In the genomic region with DNA sequence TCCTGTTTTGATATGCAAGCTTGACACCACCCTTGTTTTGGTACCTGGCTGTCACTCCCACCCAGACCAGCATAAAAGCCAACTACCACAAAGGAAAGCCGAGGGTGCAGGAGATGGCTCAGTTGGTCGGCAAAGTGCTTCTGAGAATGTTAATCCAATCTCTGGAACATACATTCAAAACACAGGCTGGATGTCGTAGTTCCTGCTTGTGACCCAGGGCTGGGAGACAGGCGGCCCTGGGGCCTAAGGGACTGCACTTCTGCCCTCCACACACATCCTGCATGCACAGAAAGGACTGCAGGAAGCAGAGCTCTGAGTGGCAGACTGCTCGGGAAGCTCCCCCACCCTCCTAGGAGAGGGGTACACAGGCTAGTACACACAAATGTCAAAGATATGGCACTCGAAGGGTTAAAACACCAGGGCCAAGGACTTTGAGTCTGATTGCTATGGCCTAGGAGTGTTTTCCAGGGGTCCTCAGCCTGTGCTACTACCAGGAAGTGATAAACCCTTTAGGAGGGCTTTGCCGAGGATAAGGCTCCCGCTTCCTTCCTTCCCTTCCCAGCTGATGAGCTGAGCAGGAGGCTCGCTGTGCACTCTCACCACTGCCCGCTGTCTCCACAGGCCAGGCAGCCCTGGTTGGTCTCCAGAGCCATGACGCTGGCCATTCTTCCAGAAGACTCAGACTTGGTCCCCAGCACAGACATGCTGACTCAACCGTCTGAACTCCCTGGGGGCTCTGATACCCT, we compare ENCODE assay signal across 11 mouse cellular contexts. TPM values are rescaled to one million over a fixed set of nuclear protein-coding genes. Genes with fewer than 3 reads are reported as not detected.
DNase-seq lines count a peak whose midpoint lies in the region; ATAC-seq and TF ChIP-seq lines count a peak whose summit lies in the region.
"Had no signal": no experiment of that assay in that cellular context is flagged by ENCODE, and none has a peak within 500 bp of the region (broad histone marks: within the 10 kb centered on the region; RNA-seq: fewer than 3 reads in every experiment).

No protein-coding gene starts in this region.

- DNase-seq in heart, embryonic 10.5 days (ENCODE audit: low spot score) = no peak
- no peak for DNase-seq in heart, adult 9 months (ENCODE audit: low spot score in 2 of 2)
- no peak for DNase-seq in liver, embryonic 14.5 days (ENCODE audit: low read depth in 3 of 3, low spot score in 3 of 3)
- no peak for DNase-seq in cerebellum, adult 18-20 months
- DNase-seq in c-Kit-positive CD71-positive TER-119-positive erythroid progenitor cells, embryonic 14.5 days (ENCODE audit: low spot score) = no peak
- DNase-seq: cerebellum, adult 2 months had no signal

- no peaks in the 10 kb centered on the region; the same call in 1 of the 2 replicates for H3K36me3 ChIP-seq in heart, embryonic 10.5 days
- H3K36me3 ChIP-seq in megakaryocyte, embryonic 14.5 days (replicated peaks; ENCODE audit: low read length) = peaks cover 95% of the 10 kb centered on the region
- H3K36me3 ChIP-seq in heart, embryonic 14.5 days (ENCODE audit: control insufficient read depth, insufficient read depth, low read length) = no peaks in the 10 kb centered on the region
- no peaks in the 10 kb centered on the region for H3K36me3 ChIP-seq in liver, embryonic 14.5 days (replicated peaks; ENCODE audit: control insufficient read depth, insufficient read depth, low read depth)
- H3K36me3 ChIP-seq: neural tube, embryonic 12.5 days had no signal

- peak overlapping the region; percentile 37; the same call in 1 of the 2 replicates for H3K27ac ChIP-seq in heart, embryonic 10.5 days
- H3K27ac ChIP-seq in heart, embryonic 14.5 days (replicated peaks in 1 of 2; ENCODE audit: control insufficient read depth in 1 of 2, insufficient read depth in 1 of 2, low read depth in 2 of 2, low read length in 2 of 2) = peak overlapping the region; percentile 20 to 60; a peak in 3 of 4 replicates
- H3K27ac ChIP-seq in liver, embryonic 14.5 days = no peak overlapping the region
- H3K27ac ChIP-seq: macrophage; neural tube, embryonic 12.5 days had no signal

- no peak overlapping the region for H3K4me3 ChIP-seq in heart, embryonic 10.5 days
- peak overlapping the region; percentile 76 for H3K4me3 ChIP-seq in megakaryocyte, embryonic 14.5 days (replicated peaks)
- no peak overlapping the region for H3K4me3 ChIP-seq in heart, embryonic 14.5 days (ENCODE audit: control insufficient read depth in 1 of 2, insufficient read depth in 1 of 2, low read depth in 1 of 2, low read length in 2 of 2)
- no peak overlapping the region for H3K4me3 ChIP-seq in liver, embryonic 14.5 days (ENCODE audit: insufficient read depth in 1 of 2, low read depth in 2 of 2, low read length in 2 of 2)
- H3K4me3 ChIP-seq: neural tube, embryonic 12.5 days had no signal

- no peak for ATAC-seq in megakaryocyte, adult 5-6 weeks (ENCODE audit: poor library complexity, severe bottlenecking)
- peak; percentile 42 for ATAC-seq in heart, embryonic 14.5 days (ENCODE audit: insufficient number of reproducible peaks, insufficient read depth, low FRiP score, low read depth)
- peak; percentile 41 for ATAC-seq in liver, embryonic 14.5 days (ENCODE audit: insufficient read depth)

- H3K4me2 ChIP-seq in heart, embryonic 14.5 days (ENCODE audit: low read length) = no peak overlapping the region
- H3K4me2 ChIP-seq in liver, embryonic 14.5 days (ENCODE audit: low read depth) = no peak overlapping the region
- H3K4me2 ChIP-seq: neural tube, embryonic 12.5 days had no signal

- TF ChIP-seq CTCF in liver, embryonic 14.5 days (IDR thresholded peaks at IDR 0.05; ENCODE audit: low read depth) = no peak

- H3K9ac ChIP-seq in heart, embryonic 14.5 days (ENCODE audit: low read length) = no peak overlapping the region
- no peak overlapping the region for H3K9ac ChIP-seq in liver, embryonic 14.5 days (replicated peaks)
- H3K9ac ChIP-seq: neural tube, embryonic 12.5 days had no signal

- peaks cover 43% of the 10 kb centered on the region for H3K4me1 ChIP-seq in heart, embryonic 10.5 days
- H3K4me1 ChIP-seq in megakaryocyte, embryonic 14.5 days = peaks cover 100% of the 10 kb centered on the region
- peaks cover 24 to 28% of the 10 kb centered on the region in 2 experiments for H3K4me1 ChIP-seq in heart, embryonic 14.5 days (ENCODE audit: control insufficient read depth in 2 of 2, insufficient read depth in 2 of 2, low read length in 2 of 2)
- H3K4me1 ChIP-seq in liver, embryonic 14.5 days (replicated peaks; ENCODE audit: control insufficient read depth in 2 of 2, insufficient read depth in 2 of 2, low read length in 1 of 2) = peaks cover 0 to 2% of the 10 kb centered on the region in 2 experiments; a peak in 1 of 4 replicates

- no peak for TF ChIP-seq EP300 in liver, embryonic 14.5 days (IDR thresholded peaks at IDR 0.05; ENCODE audit: low read depth)

- H3K9me3 ChIP-seq in heart, embryonic 10.5 days = no peaks in the 10 kb centered on the region
- H3K9me3 ChIP-seq in megakaryocyte, embryonic 14.5 days = no peaks in the 10 kb centered on the region
- H3K9me3 ChIP-seq in heart, embryonic 14.5 days (ENCODE audit: control insufficient read depth, low read length) = no peaks in the 10 kb centered on the region
- no peaks in the 10 kb centered on the region for H3K9me3 ChIP-seq in liver, embryonic 14.5 days (ENCODE audit: control insufficient read depth, low read length)
- H3K9me3 ChIP-seq: neural tube, embryonic 12.5 days had no signal

- no peaks in the 10 kb centered on the region for H3K27me3 ChIP-seq in heart, embryonic 10.5 days (ENCODE audit: insufficient read depth, poor library complexity, severe bottlenecking)
- H3K27me3 ChIP-seq in megakaryocyte, embryonic 14.5 days (replicated peaks) = no peaks in the 10 kb centered on the region
- H3K27me3 ChIP-seq in heart, embryonic 14.5 days (ENCODE audit: control insufficient read depth, insufficient read depth, low read length) = no peaks in the 10 kb centered on the region
- no peaks in the 10 kb centered on the region for H3K27me3 ChIP-seq in liver, embryonic 14.5 days (ENCODE audit: control insufficient read depth, insufficient read depth, low read length)
- H3K27me3 ChIP-seq: neural tube, embryonic 12.5 days had no signal

- 47% methylated on average over 12 of the region's 12 CpGs for WGBS in heart, embryonic 10.5 days
- WGBS in heart, embryonic 14.5 days = 55% methylated on average over 12 of the region's 12 CpGs
- WGBS in liver, embryonic 14.5 days (ENCODE audit: insufficient replicate concordance) = 28% methylated on average over 12 of the region's 12 CpGs

RNA-seq across cellular contexts. Expression of a gene that starts 58.0 kb away (rescaled TPM):
- polyA plus RNA-seq in heart, embryonic 10.5 days (2016; fragmentation: Nextera tagmentation; extraction: Ambion mirVana) = 23.7 and 26.4 TPM in 2 replicates
- 4.3 and 8.5 TPM in 2 replicates for polyA plus RNA-seq in megakaryocyte, embryonic 14.5 days (2012; ENCODE audit: insufficient read depth, low replicate concordance)
- 3.4 and 5.9 TPM in 2 replicates for total RNA-seq in megakaryocyte, adult 5-6 weeks (2015)
- 20.0 and 20.7 TPM in 2 replicates for total RNA-seq in megakaryocyte, adult 5-6 weeks (2017)
- polyA plus RNA-seq in heart, embryonic 14.5 days (2014; fragmentation: Nextera tagmentation; extraction: Ambion mirVana) = 9.4 and 13.8 TPM in 2 replicates
- polyA plus RNA-seq in liver, embryonic 14.5 days (2012; rRNA removed) = 7.4 and 8.5 TPM in 2 replicates
- 6.2 and 7.5 TPM in 2 replicates for polyA plus RNA-seq in liver, embryonic 14.5 days (2014; fragmentation: Nextera tagmentation; extraction: Ambion mirVana)
